Mouse (Mus musculus) right cerebral cortex, adult 2 months (tissue): ENCODE data around the gene Znfx1.

Experiments
- DNase-seq, 2 experiments: peaks; one replicate each; pipeline ENCODE4 v3.0.0; 2021 to 2022; ENCODE audit warnings: low spot score in 2 of 2

The Znfx1 gene

GRCm38 (mm10) chr2:167062965-167063880 lies at the start of gene Znfx1:
TSS of gene Znfx1 (minus strand) at chr2:167063015.
- peak; percentile 96 for DNase-seq

GRCm38 (mm10) chr2:167112259-167112658 lies 49.4 kb upstream of the Znfx1 start:
- no peak for DNase-seq

- DNase-seq: no peak
These were observed 46.7 kb upstream of the Znfx1 start for GRCm38 (mm10) chr2:167109506-167109905.

GRCm38 (mm10) chr2:167103546-167103945 lies 40.7 kb upstream of the Znfx1 start:
- no peak for DNase-seq

GRCm38 (mm10) chr2:167101743-167102441 lies 39.1 kb upstream of the Znfx1 start:
- no peak for DNase-seq

- DNase-seq: no peak
These were observed 31.9 kb upstream of the Znfx1 start for GRCm38 (mm10) chr2:167094688-167095087.

- DNase-seq: no peak
These were observed 30.5 kb upstream of the Znfx1 start for GRCm38 (mm10) chr2:167093171-167093900.

- DNase-seq: no peak
These were observed 27.5 kb upstream of the Znfx1 start for GRCm38 (mm10) chr2:167090271-167090670.

- no peak for DNase-seq
These were observed 24.0 kb upstream of the Znfx1 start for GRCm38 (mm10) chr2:167086836-167087235.

GRCm38 (mm10) chr2:167086092-167086491 lies 23.3 kb upstream of the Znfx1 start:
- no peak for DNase-seq

- DNase-seq: no peak
These were observed 18.8 kb upstream of the Znfx1 start for GRCm38 (mm10) chr2:167081639-167082038.

GRCm38 (mm10) chr2:167081135-167081534 lies 18.3 kb upstream of the Znfx1 start:
- no peak for DNase-seq

GRCm38 (mm10) chr2:167080387-167080786 lies 17.6 kb upstream of the Znfx1 start:
- no peak for DNase-seq

GRCm38 (mm10) chr2:167079535-167080257 lies 16.9 kb upstream of the Znfx1 start:
- DNase-seq: peak; percentile 83 to 88

GRCm38 (mm10) chr2:167078931-167079495 lies 16.2 kb upstream of the Znfx1 start:
- DNase-seq: peak; percentile 51 to 54

GRCm38 (mm10) chr2:167078486-167078885 lies 15.7 kb upstream of the Znfx1 start:
- no peak for DNase-seq

GRCm38 (mm10) chr2:167077199-167077962 lies 14.6 kb upstream of the Znfx1 start:
- DNase-seq: no peak

- no peak for DNase-seq
These were observed 13.9 kb upstream of the Znfx1 start for GRCm38 (mm10) chr2:167076759-167077158.

GRCm38 (mm10) chr2:167076352-167076751 lies 13.5 kb upstream of the Znfx1 start:
- no peak for DNase-seq

- DNase-seq: no peak
These were observed 11.8 kb upstream of the Znfx1 start for GRCm38 (mm10) chr2:167074587-167074986.
